Mouse (Mus musculus): Measurements from ENCODE around the gene Selenbp1. TPM values are rescaled to one million over a fixed set of nuclear protein-coding genes. Genes with fewer than 3 reads are reported as not detected.

Gene Selenbp1
- 1 to 10 TPM; 2.8 to 3.1 TPM for total RNA-seq (2023)

GRCm38 (mm10) chr3:94932809-94933564 lies at the start of gene Selenbp1:
Selenbp1 (plus strand) TSS chr3:94933056.

DNA sequence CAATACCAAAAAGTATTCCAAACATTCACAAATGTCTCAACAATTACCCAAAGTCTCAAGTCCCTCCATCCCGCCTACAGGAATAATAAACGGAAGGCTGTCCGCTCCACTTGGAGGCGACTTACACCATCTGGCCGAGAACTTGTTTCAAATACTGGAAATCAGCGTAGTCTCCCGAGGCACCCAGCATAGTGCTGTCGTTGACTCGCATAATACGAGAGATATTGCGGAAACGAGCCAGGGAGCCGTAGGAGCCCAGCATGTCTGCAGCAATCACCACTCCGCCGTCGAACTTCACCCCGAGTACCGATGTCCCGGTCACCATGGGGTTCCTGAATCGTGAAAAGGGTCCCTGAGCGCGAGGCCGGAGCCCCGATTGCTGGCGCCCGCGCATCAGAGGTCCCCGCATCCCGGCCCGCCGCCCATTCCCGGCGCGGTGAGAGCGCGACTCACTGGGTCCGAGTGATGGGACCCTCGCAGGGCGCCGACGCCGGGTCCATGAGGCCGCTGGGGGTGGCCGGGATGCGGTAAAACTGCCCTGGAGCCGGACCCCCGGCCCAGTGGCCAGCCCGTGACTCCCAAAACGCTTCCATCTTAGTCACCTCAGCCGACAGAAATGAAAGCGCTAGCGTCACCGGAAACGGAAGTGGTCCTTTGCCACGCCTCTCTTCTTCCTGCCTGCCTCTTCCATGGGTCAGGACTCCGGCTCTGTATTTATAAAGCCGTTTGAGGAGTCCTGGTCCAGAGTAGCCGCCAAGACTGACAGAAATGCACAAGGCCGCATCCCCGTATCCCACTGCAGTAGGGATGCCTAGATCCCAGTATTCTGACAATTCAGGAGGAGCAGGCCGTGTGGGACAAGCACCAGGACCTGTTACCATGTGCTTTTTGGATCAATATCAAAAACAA lies 46.3 kb upstream of the Selenbp1 start, which contains the start of gene Psmb4:
Gene Psmb4 (minus strand): TSS at position 646 of the 909 bp plus-strand sequence.

DNA sequence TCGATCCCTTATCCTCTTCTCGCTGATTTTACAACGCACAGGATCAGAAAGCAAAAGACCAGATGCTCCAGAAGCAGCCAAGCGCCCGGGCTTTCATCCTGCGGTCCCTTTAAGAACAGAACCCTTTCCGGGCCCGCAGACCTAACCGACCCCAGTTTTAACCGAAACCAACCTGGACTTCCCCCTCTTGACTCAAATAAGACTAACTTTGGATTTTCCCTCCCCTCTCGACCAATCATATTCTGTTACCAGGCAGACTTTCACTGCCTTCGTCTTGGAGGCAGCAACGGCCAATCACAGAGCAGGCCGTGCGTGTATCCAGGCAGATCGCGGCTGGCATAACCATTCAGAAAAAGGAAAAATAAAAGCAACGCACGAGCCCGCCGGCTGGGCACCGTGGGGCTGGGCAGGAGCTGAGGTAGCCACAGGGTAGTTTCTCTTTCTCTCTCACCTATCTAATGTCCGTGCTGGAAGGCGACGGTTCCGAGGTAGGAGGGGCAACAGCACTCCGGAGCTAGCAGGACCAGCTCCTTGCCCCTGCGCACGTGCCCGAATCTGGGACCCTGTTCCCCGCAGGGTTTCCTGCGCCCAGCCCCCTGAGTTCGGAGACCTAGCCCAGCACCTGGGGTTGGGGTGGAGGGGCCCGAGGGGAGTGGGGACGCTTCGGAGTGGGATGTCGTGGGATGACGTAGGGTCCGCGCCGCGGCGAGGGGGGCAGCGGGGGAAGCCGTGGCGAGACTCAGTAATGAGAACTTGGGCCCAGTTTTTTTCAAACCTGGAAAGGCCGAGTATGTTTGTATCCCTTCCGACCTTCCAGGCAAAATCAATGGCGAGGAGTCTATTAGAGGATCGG lies 21.1 kb downstream of the Selenbp1 start, which contains the start of gene Rfx5:
Gene Rfx5 (plus strand): TSS at position 312 of the 853 bp plus-strand sequence.

GRCm38 (mm10) chr3:94974528-94975422 lies 41.9 kb downstream of the Selenbp1 start, which contains the start of gene Pi4kb:
Pi4kb (plus strand) TSS chr3:94974731.

Other genes with a start within 250 kb of the Selenbp1 start
- gene Selenbp2, start 239.5 kb upstream of the Selenbp1 start, total RNA-seq (2023): not detected
- 1 to 10 TPM; 6.6 to 7.3 TPM for gene Cgn, start 146.6 kb upstream of the Selenbp1 start, total RNA-seq (2023)
- 100 to 1,000 TPM in 1 of 2 experiments, 10 to 100 TPM in 1; 90.8 to 103 TPM for gene Pogz, start 95.5 kb upstream of the Selenbp1 start, total RNA-seq (2023)
- 100 to 1,000 TPM; 197 to 231 TPM for gene Psmb4, start 46.1 kb upstream of the Selenbp1 start, total RNA-seq (2023)
- 100 to 1,000 TPM; 124 to 129 TPM for gene Rfx5, start 21.0 kb downstream of the Selenbp1 start, total RNA-seq (2023)
- gene Pi4kb, start 41.7 kb downstream of the Selenbp1 start, total RNA-seq (2023): 10 to 100 TPM; 80.9 to 85.0 TPM
- 10 to 100 TPM; 59.3 to 65.1 TPM for gene Zfp687, start 82.4 kb downstream of the Selenbp1 start, total RNA-seq (2023)
- 100 to 1,000 TPM; 116 to 124 TPM for gene Psmd4, start 109.6 kb downstream of the Selenbp1 start, total RNA-seq (2023)
- 10 to 100 TPM; 38.6 to 42.9 TPM for gene Pip5k1a, start 173.9 kb downstream of the Selenbp1 start, total RNA-seq (2023)
- gene Vps72, start 178.0 kb downstream of the Selenbp1 start, total RNA-seq (2023): 10 to 100 TPM; 65.6 to 66.7 TPM
- gene Tmod4, start 191.4 kb downstream of the Selenbp1 start, total RNA-seq (2023): 1 to 10 TPM; 1.4 to 2.9 TPM
- gene Scnm1, start 201.0 kb downstream of the Selenbp1 start, total RNA-seq (2023): 10 to 100 TPM; 78.0 to 81.5 TPM
- gene Lysmd1, start 201.0 kb downstream of the Selenbp1 start, total RNA-seq (2023): 10 to 100 TPM in 1 of 2 experiments, 1 to 10 TPM in 1; 9.6 to 10.1 TPM
- 10 to 100 TPM; 45.4 to 56.4 TPM for gene Tnfaip8l2, start 209.3 kb downstream of the Selenbp1 start, total RNA-seq (2023)
- gene Sema6c, start 227.4 kb downstream of the Selenbp1 start, total RNA-seq (2023): 1 to 10 TPM in 1 of 2 experiments, under 1 TPM in 1; 0.41 to 1.2 TPM

Measured in B cell, adult 67 days (primary cell).